Mouse (Mus musculus) gastrocnemius, adult 2 months (tissue): ENCODE data around the gene Ppp1r17. TPM values are rescaled to one million over a fixed set of nuclear protein-coding genes. Genes with fewer than 3 reads are reported as not detected.

Experiments used
- DNase-seq: peaks from one replicate; pipeline ENCODE4 v3.0.0; 2022
- H3K27ac ChIP-seq: fragments of 200-600 bp; 2 replicates; pipeline ENCODE4 v1.8.1; 2022; ENCODE audit warnings: mild to moderate bottlenecking
- H3K4me3 ChIP-seq: fragments of 200-600 bp; 2 replicates; pipeline ENCODE4 v1.8.1; 2022; ENCODE audit warnings: mild to moderate bottlenecking, moderate library complexity
- CTCF ChIP-seq: fragments of 200-600 bp; IDR thresholded peaks from 2 replicates; pipeline ENCODE4 v1.8.1; 2022; ENCODE audit warnings: antibody characterized with exemption, mild to moderate bottlenecking, moderate library complexity
- intact Hi-C: fragments of 180-260 bp; cut with DNase I; formaldehyde crosslinking; loops from one replicate; pipeline ENCODE4 v1.15.1; 2025
- long read RNA-seq, 2 experiments: library from polyadenylated mRNA; stranded (forward); transcript quantifications; one replicate each; pipeline ENCODE4 v2.0.0; 2021
- total RNA-seq, 2 experiments: library from RNA; stranded (reverse); gene quantifications; 2 replicates each; pipeline ENCODE4 v1.2.3; 2021

Gene Ppp1r17
- not detected for total RNA-seq
- long read RNA-seq, experiment 1 = 0 reads
- long read RNA-seq, experiment 2 = 0 reads

DNA sequence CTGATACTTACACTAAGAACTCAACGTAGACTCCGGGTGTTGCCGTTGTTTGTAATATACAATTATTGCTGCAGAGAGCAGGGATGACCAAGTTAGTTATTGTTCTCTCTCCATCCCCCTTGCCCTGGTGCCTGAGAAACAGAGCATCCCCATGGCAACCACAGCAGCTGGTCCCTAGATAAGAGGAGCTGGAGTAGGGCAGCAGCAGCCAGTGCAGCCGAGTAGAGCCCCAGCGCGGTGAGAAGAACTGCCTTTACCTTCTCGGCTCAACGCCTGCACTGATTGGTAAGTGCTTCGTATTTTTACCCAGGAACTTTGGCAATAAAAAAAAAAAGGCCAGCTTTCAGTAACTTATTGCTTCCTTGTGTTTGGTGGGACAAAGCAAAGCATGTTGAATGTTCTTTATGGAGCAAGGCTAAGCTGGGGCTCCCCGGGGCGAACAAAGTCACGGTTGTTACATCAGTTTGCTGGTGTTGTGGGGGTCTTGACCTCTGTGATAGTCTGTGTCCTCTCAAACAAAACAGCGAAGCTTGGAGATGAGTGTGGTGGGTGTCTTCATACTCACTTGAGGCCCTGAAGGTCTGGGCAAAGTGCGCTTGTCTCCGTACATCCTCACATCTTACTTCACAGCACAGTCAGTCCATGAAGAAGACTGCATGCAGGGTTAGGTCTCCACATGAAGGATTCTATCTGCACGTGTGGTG is at the start of gene Ppp1r17:
Ppp1r17 (plus strand) TSS at position 207 of the 704 bp plus-strand sequence.
- intact Hi-C loops = no loop called here
- Histone ChIP-seq H3K4me3 (no peak within 1 kb of the TSS), H3K27ac (no peak within 1 kb of the TSS)
- no peak for DNase-seq
- TF ChIP-seq CTCF = no peak

DNA sequence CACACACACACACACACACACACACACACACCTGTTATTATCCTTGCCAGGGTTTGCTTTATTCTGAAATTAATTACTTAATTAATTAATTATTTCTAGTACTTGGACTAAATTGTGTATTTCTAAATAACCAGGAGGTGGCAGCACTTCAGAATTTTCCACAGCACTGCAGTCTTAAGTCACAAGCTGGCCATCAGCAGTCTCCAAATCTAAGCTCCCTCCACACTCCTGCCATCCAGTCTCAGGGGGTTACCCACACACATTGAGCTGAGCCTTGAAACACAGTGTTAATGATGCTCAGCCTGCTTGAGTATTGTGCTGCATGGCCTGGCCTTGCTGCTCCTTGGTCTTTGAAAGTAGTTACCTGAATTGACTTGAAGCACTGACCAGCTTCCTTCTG is 44.3 kb upstream of the Ppp1r17 start:
- Histone ChIP-seq H3K4me3 (no peak overlapping the region), H3K27ac (no peak overlapping the region)
- TF ChIP-seq CTCF = peak; percentile 42
- intact Hi-C loops = loop anchor here (2.0 kb wide), 1 partner anchor 76 kb away; no protein-coding TSS in a partner anchor
- no peak for DNase-seq

- DNase-seq = no peak
- H3K27ac ChIP-seq = no peak overlapping the region
- no peak overlapping the region for H3K4me3 ChIP-seq
- TF ChIP-seq CTCF = no peak
- intact Hi-C loops = no loop called here
These were observed 37.5 kb upstream of the Ppp1r17 start for GRCm38 (mm10) chr6:55979766-55980165.

GRCm38 (mm10) chr6:56008711-56009110 is 8.6 kb upstream of the Ppp1r17 start:
- intact Hi-C loops = no loop called here
- Histone ChIP-seq H3K27ac (no peak overlapping the region), H3K4me3 (no peak overlapping the region)
- no peak for DNase-seq
- TF ChIP-seq CTCF = no peak

DNA sequence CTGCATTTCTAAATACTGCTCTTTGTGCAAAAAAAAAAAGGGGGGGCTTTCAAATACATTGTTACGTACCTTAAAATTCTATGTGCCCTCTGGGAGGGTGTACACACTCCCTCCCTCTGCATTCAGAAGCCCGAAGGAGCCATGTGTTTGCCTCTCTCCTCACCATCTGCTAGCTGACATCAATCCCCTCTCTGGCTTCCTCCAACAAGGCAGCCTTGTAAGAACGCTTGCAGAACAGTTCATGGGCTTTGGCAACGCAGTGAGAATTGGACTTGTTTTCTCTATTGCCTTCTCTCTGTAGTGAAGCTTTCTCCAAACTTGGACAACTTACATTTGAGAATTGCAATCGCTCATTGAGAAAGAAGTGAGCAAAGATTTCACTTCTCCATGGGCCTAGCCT is 4.9 kb upstream of the Ppp1r17 start:
- no peak for DNase-seq
- no peak overlapping the region for H3K27ac ChIP-seq
- no peak for TF ChIP-seq CTCF
- H3K4me3 ChIP-seq = no peak overlapping the region
- intact Hi-C loops = no loop called here

GRCm38 (mm10) chr6:56019632-56020031 is 2.3 kb downstream of the Ppp1r17 start:
- intact Hi-C loops = no loop called here
- no peak overlapping the region for H3K4me3 ChIP-seq
- H3K27ac ChIP-seq = no peak overlapping the region
- TF ChIP-seq CTCF = no peak
- DNase-seq = no peak

- no peak for DNase-seq
- Histone ChIP-seq H3K4me3 (no peak overlapping the region), H3K27ac (no peak overlapping the region)
- intact Hi-C loops = no loop called here
- TF ChIP-seq CTCF = peak; percentile 24; the same call in 1 of the 2 replicates
These were observed 8.2 kb downstream of the Ppp1r17 start for GRCm38 (mm10) chr6:56025533-56025932.

DNA sequence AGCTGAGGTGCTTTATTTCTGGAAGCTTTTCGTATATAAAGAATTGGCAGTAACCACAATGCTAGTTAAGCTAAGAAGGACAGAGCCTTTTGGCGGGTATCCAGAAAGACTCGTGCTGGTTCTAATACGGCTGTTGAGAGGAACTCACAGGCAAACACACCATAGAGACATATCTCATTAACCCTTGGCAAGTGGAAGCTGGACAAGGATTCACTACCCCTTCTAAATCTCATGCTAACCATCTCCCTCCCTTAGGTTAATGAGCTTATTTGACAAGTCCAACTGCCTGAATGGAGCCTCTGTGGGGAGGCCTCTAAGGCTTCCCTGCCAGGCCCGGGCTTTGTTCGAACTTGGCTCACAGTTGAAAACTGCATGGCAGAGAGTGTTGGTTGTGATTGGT is 10.0 kb downstream of the Ppp1r17 start:
- no peak overlapping the region for H3K4me3 ChIP-seq
- DNase-seq = no peak
- no peak for TF ChIP-seq CTCF
- no peak overlapping the region for H3K27ac ChIP-seq
- intact Hi-C loops = no loop called here

DNA sequence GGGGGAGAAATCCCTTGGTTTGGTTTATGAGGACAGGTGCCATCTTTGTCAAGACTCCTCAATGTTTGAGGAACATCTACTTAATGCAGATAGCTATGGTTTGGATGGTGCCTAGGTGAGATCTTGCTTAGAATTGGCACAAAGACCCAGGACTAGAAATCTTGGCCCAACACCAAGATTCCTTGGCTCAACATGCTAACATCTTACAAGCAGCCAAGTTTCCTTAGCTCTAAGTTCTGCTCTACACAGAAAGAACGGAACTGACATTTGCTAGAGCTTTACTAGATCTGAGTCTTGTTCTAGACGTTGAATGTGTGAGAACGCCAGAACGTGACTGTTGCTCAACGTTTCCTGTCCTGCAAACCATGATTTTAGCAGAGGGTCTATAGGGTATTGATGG is 10.7 kb downstream of the Ppp1r17 start:
- no peak overlapping the region for H3K27ac ChIP-seq
- TF ChIP-seq CTCF = no peak
- intact Hi-C loops = no loop called here
- no peak for DNase-seq
- H3K4me3 ChIP-seq = no peak overlapping the region

GRCm38 (mm10) chr6:56029986-56030385 is 12.7 kb downstream of the Ppp1r17 start:
- no peak overlapping the region for H3K27ac ChIP-seq
- intact Hi-C loops = no loop called here
- no peak overlapping the region for H3K4me3 ChIP-seq
- DNase-seq = no peak
- no peak for TF ChIP-seq CTCF

- no peak for TF ChIP-seq CTCF
- no peak for DNase-seq
- intact Hi-C loops = no loop called here
- Histone ChIP-seq H3K27ac (no peak overlapping the region), H3K4me3 (no peak overlapping the region)
These were observed 14.9 kb downstream of the Ppp1r17 start for GRCm38 (mm10) chr6:56032231-56032630.

- Histone ChIP-seq H3K4me3 (no peak overlapping the region), H3K27ac (no peak overlapping the region)
- intact Hi-C loops = no loop called here
- DNase-seq = no peak
- TF ChIP-seq CTCF = no peak
These were observed 17.8 kb downstream of the Ppp1r17 start for GRCm38 (mm10) chr6:56035054-56035453.

DNA sequence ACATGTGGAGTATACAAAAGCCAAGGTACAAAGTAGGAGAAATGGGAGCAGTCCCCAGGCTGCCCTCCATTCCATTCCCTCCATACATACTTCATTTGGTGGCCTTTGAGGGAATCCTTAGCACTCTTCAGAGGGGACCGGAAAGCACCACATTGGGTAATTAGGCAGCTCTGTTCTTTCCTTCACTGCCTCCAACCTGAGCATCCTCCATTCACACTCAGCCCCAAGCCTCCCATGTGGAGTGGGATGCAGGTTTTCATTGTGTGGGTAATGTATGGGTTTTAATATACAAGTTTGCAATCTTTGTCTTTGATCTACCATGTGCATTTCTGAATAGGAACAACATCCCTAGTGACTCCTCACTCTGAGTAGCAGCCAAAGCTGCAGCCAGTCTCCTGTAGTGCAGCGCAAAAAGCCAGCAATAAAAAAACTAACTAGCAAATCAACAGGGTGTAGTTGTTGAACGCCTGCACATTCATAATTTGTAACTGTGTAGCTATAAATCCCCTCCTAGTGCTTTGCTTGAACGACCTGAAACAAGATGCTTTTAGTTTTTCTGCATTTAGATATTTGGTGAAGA is 22.3 kb downstream of the Ppp1r17 start:
- TF ChIP-seq CTCF = no peak
- intact Hi-C loops = no loop called here
- no peak overlapping the region for H3K27ac ChIP-seq
- no peak overlapping the region for H3K4me3 ChIP-seq
- DNase-seq = no peak

GRCm38 (mm10) chr6:56044270-56044669 is 27.0 kb downstream of the Ppp1r17 start:
- H3K4me3 ChIP-seq = no peak overlapping the region
- H3K27ac ChIP-seq = no peak overlapping the region
- TF ChIP-seq CTCF = no peak
- intact Hi-C loops = no loop called here
- no peak for DNase-seq
